Mouse (Mus musculus): ENCODE measurements at regions not wholly inside any gene's neighbourhood (a gene's known extent, or its start where the extent isn't known, plus 50 kb on each side); places are given as distances from the start of the nearest gene placed in this dataset.

DNA sequence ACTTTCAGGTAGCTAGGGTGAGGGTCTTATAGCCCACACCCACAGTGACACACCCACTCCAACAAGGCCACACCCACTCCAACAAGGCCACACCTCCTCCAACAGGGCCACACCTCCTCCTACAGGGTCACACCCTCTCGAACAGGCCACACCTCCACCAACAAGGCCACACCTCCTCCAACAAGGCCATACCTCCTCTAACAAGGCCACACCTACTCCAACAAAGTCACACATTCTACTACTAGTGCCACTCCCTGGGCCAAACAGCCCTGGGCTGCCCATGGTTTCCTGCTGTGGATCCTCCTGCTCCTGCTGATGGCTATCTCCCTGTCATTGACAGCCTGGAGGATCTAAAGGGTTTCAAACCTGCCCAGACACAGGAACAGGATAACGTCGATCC is 124.9 kb downstream of the Mn1 start:
- TF ChIP-seq POLR2A (IDR thresholded peaks at IDR 0.05; ENCODE audit: borderline replicate concordance, control insufficient read depth, low read depth, low read length) (no peak), CTCF (IDR thresholded peaks at IDR 0.05; ENCODE audit: control insufficient read depth, insufficient read depth, low read length) (no peak)

Measured in bone marrow, adult 2 months (tissue).